Mouse (Mus musculus) right cerebral cortex, postnatal 36 days (tissue): ENCODE data around the gene Zbtb8b.
"Not testable (repeated sequence)": the region's sequence is repeated elsewhere in the genome, so short reads cannot be mapped to it uniquely, and the experiment has no call there.

Experiments
- DNase-seq, 2 experiments: peaks; one replicate each; pipeline ENCODE4 v3.0.0; 2022; ENCODE audit warnings: low spot score in 2 of 2, mixed read lengths in 1 of 2

Zbtb8b gene

DNA sequence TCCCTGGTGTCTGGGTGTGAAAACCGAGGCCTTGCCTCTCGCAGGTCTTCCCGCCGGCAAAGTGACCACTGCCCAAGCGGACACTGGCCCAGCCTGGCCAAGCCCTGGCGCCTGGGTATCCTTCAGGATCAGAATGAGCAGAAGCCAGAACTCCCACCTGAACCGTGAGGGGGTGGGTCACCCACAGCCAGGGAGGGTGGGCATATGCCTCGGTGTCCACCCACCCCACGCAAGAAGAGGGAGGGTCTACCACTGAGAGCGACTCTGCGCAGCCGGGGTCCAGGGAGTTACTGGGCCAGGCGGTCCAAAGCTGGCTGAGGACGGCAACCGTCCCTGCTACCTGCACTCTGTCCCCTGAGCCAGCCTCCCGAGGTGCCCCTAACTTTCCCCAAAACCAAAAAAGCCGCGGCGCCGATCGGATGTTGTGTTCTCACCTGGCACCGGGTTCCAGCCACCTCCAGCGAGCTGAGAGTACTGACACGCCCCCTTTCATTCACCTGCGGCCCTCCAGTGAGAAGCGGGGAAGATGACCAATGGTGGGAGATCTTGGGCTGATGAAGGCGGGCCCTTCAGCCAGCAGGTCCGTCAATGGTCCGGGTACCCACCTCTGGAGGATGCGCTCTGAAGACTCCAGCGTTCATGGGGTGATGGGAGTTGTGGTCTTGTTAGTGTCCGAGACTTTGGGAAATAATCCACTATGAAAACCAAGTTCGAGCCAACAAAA, at the start of gene Zbtb8b:
Zbtb8b (minus strand) TSS at position 514 of the 724 bp plus-strand sequence.
- peak; percentile 82 to 87 for DNase-seq

DNA sequence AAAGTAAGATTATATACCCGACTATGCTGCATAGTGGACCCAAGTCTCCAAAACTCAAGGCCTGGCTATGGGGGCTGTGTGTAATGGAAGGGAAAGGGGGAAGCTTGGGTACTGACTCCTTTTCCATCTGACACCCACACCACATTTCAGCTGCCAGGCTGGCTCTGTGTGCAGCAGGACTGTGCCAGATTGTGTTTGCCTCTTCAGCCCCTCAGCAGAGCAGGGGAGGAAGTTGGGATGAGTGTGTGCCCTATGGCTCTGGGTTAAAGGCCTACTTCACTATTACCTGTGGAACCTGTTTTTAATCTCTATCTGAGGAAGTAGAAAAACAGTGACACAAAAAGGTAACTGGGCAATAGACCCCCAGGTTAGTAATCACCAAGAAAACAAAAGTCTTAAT, 40.4 kb upstream of the Zbtb8b start:
- DNase-seq, result no peak

DNA sequence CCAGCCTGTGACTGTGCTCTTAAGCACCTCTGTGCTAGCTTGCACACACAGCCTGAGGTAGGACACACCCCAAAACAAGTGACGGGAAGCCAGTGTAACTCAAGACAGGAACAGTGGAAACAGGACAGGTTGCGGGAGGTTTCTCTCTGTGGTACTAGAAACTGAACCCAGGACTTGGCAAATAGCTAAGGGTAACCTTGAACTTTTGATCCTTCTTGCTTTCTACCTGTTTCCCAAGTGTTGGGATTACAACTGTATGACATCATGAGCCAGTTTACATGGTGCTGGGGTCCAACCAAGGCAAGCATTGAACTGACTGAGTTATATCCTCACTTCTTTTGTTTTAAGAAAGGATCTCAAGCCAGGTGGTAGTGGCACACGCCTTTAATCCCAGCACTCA, 39.2 kb upstream of the Zbtb8b start:
- DNase-seq, result no peak

DNA sequence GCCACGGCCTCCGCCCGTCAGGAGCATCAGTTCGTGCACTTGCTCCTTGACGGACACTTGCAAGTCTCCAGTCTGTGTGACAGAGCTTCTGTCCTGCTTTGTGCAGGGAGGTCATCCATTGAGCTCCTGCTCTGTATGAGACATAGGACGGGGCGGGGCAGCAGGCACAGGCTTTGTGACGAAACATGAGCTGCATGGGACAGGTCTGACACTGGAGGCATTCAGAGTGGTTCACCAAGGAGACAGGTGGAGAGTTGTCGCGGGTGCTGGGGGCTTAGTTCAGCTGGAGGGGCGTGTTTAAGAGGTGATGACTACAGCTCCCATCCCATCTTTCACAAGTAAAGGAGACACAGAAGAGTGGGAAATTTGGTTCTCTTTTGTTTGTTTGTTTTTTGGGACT, 35.4 kb upstream of the Zbtb8b start:
- no peak for DNase-seq

DNA sequence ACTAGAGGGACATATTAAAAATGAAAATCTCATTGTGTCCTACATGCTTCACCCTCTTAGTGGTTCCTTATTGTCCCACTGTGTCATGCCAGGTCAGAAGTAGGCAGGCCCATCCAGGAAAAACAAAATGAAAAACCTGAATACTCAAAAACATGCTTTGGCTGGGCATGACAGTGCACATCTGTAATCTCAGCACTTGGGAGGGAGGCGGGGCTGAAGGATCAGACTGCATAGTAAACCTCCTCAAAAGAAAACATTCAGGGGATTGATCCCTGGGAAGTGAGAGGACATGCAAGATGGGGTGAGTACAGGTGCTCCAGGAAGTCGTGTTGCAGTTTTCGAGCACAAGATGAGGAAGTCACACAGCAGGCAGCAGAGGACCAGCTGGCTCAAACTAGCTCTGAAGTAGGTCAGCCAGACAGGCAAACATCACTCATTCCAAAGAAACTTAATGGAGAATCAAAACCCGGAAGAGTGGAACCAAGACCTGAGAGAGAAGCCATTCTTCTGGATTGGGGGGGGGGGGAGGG, 23.7 kb upstream of the Zbtb8b start:
- no peak for DNase-seq

GRCm38 (mm10) chr4:129463097-129464059, 22.7 kb upstream of the Zbtb8b start:
- no peak for DNase-seq

GRCm38 (mm10) chr4:129462118-129462517, 21.5 kb upstream of the Zbtb8b start:
- DNase-seq, result no peak

DNA sequence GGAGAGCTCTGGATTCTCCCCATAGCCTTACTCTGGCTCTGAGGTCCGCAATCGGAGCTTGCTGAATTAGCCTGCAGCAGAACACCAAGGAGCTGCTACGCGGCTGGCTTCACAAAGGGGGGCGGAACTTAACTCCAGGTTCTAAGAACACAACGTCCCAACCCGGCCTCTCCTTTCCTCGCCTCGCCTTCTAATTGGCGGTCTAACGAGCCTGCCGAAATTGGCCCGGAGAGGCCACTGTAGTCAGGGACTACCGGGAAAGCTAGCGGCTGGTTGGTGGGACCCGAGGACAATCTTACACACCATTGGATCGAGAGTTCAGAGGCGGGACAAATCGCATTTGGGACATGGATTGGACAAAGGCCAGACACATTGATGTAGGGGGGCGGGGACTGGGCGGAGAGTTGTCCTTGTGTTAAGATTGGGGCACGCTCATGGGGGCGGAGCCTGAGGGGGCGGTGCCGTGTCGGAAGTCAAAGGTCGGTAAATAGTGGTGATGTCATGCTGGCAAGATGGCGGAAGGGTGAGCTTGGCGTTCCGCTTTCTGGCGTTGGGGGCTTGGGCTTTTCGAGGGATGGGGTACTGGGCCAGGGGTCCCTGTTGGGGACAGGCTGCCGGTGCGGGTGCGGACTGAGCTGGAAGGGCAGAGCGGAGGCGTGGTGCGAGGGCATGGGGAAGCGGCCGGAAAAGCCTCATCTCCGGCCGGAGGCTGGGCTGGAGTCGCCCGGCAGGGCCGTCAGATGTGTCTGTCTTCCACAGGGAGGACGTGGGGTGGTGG, 20.7 kb upstream of the Zbtb8b start, which contains the start of gene Bsdc1:
Bsdc1 (plus strand) TSS at position 399 of the 778 bp plus-strand sequence.
- peak; percentile 99 to 100 for DNase-seq

- DNase-seq, result no peak
Observed at GRCm38 (mm10) chr4:129460827-129461182, 20.2 kb upstream of the Zbtb8b start.

- no peak for DNase-seq
Observed at GRCm38 (mm10) chr4:129459726-129460125, 19.1 kb upstream of the Zbtb8b start.

DNA sequence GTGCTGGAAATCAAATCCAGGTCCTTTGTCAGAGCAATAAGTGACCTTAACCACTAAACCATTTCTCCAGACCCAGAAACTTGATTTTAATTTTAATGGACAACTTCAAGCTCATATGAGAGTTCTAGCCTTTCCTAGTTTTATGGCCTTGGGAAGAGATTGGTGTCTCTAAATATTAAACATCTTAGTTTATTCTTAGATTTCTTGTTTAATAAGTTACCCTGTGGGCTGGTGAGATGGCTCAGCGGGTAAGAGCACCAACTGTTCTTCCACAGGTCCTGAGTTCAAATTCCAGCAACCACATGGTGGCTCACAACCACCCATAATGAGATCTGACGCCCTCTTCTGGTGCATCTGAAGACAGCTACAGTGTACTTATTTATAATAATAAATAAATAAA, 16.7 kb upstream of the Zbtb8b start:
- DNase-seq, result not testable (repeated sequence)

DNA sequence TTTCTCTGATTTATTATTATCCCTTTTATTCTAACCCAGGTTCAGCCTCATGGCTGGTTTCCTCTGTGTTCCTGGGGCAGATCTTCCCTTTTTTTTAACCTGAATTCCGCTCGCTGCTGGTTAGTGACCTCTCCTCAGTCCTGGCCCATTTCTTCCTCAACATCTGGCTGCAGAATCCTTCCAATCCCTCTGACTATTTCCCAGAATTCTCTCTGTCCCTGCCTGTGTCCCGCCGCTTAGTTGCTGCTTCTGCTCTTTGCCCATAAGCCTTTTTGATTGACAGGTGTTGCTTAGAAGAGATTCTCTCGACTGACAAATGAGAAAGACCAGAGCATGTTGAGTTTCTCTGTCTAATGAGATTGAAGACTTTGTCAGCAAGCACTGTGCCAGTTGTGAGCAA, 15.5 kb upstream of the Zbtb8b start:
- no peak for DNase-seq

- peak; percentile 36 to 44 for DNase-seq
Observed at GRCm38 (mm10) chr4:129455265-129455664, 14.6 kb upstream of the Zbtb8b start.

GRCm38 (mm10) chr4:129451471-129452169, 11.0 kb upstream of the Zbtb8b start:
- DNase-seq, result no peak

DNA sequence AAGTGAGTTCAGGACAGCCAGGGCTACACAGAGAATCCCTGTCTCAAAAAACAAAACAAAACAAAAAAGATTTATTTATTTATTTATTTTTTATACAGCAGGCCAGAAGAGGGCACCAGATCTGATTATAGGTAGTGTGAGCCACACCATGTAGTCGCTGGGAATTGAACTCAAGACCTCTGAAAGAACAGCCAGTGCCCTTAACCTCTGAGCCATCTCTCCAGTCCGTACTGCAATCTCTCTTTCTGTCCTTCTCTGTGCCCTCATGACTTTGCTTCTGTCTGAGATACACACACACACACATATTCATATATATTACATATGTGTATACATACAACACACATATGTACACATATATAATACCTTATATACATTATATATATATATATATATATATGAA, 10.2 kb upstream of the Zbtb8b start:
- DNase-seq, result no peak

DNA sequence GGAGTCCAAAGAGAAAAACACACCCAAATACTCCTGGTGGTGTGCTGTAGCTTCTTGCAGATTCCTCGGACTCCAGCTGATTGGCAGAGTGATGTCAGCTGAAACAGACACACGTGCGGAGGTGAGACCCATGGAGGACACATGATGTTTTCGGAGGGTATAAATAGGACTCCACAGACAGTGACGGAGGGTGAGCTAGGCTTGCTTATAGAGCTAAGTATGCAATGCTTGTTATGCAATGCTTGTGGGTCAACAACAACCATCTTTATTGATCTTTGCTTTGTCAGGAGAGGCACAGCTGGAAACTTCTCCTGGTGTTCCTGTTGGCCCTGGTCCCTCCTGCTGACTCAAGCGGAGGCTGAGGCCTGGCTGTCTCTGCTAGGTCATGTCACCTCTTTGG, 8.1 kb upstream of the Zbtb8b start:
- no peak for DNase-seq

- DNase-seq, result no peak
Observed at GRCm38 (mm10) chr4:129447778-129448563, 7.3 kb upstream of the Zbtb8b start.

- no peak for DNase-seq
Observed at GRCm38 (mm10) chr4:129447360-129447759, 6.7 kb upstream of the Zbtb8b start.

DNA sequence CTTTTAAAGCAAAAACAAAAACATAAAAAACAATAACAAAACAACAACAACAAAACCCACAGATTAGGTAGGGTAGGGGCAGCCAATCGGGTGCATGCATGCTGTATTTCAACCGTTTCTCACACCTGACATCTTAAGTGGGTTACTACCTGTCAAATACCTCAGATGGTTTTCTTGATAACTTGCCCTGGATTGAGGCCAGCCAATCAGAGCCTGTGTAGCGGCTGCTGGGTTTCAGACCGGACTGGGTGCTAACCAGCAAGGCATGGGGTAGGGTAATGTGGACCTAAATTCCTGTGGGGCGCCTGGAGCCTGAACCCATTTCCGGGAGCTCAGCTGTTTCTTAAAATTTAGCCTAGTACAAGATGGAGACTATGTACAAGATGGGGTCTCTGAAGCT, 492 bp upstream of the Zbtb8b start:
- DNase-seq, result no peak

GRCm38 (mm10) chr4:129418321-129418720, 22.3 kb downstream of the Zbtb8b start:
- no peak for DNase-seq
